Comparison of ENCODE assay signal across 16 mouse cellular contexts in the genomic region with DNA sequence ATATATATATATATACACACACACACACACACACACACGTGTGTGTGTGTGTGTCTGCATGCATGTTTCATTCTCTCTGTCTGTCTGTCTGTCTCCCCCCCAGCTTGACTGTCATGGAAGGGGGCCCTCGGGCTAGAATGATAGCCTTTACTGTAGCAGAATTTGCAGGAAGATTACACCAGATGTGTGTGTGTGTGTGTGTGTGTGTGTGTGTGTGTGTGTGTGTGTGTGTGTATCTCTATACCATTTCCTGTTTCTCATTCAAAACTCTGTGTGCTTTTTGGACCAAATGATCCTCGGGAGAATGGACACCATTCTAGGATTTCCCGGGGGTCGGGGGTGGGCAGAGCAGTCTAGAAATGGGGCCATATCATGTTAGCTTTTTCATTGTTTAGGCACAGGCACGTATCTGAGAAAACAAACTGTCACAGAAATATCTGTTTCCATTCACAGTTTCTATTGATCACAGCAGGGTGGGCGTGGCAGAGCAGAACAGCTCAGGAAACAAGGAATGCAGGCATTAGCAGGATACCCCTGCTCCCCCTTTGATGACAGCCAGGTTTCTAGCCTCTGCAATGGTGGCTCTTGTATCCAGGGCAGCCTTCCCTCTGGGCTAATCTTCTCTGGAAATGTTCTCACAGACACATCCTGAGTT. TPM values are rescaled to one million over a fixed set of nuclear protein-coding genes. Genes with fewer than 3 reads are reported as not detected.
DNase-seq lines count a peak whose midpoint lies in the region; ATAC-seq and TF ChIP-seq lines count a peak whose summit lies in the region.
"Had no signal": no experiment of that assay in that cellular context is flagged by ENCODE, and none has a peak within 500 bp of the region (broad histone marks: within the 10 kb centered on the region; RNA-seq: fewer than 3 reads in every experiment).

No protein-coding gene starts in this region.

- TF ChIP-seq POLR2A in spleen, adult 2 months (IDR thresholded peaks at IDR 0.05; ENCODE audit: low read depth, low read length): no peak
- no peak for TF ChIP-seq POLR2A in brain, embryonic 14.5 days (IDR thresholded peaks at IDR 0.05; ENCODE audit: borderline replicate concordance, extremely low read depth, insufficient read depth, insufficient read length, poor library complexity, severe bottlenecking)

- peaks cover 6% of the 10 kb centered on the region; the same call in 1 of the 2 replicates for H3K4me1 ChIP-seq in heart, postnatal 0 days (ENCODE audit: control insufficient read depth, insufficient read depth)
- H3K4me1 ChIP-seq in spleen, adult 2 months (ENCODE audit: control insufficient read depth, insufficient read depth, insufficient read length): peaks cover 19% of the 10 kb centered on the region
- H3K4me1 ChIP-seq: limb, embryonic 15.5 days; neural tube, embryonic 12.5 days had no signal

- peak overlapping the region; percentile 65 for H3K27ac ChIP-seq in heart, postnatal 0 days (ENCODE audit: low read depth)
- H3K27ac ChIP-seq in spleen, adult 2 months (ENCODE audit: insufficient read depth, low read length): peak overlapping the region; percentile 97
- H3K27ac ChIP-seq: forebrain, embryonic 12.5 days; left cerebral cortex, adult 2 months; limb, embryonic 15.5 days; midbrain, embryonic 12.5 days; neural tube, embryonic 12.5 days had no signal

- no peak for TF ChIP-seq CTCF in heart, postnatal 0 days (IDR thresholded peaks at IDR 0.05; ENCODE audit: low read depth)
- TF ChIP-seq CTCF in spleen, adult 2 months (IDR thresholded peaks at IDR 0.05; ENCODE audit: extremely low read depth, insufficient read depth, insufficient read length, insufficient replicate concordance): no peak
- no peak for TF ChIP-seq CTCF in brain, embryonic 14.5 days (IDR thresholded peaks at IDR 0.05; ENCODE audit: borderline replicate concordance, extremely low read depth, insufficient read depth, insufficient read length)

- H3K27me3 ChIP-seq in heart, postnatal 0 days (ENCODE audit: control insufficient read depth, insufficient read depth, low read length): no peaks in the 10 kb centered on the region
- no peaks in the 10 kb centered on the region for H3K27me3 ChIP-seq in spleen, adult 2 months (ENCODE audit: control insufficient read depth, insufficient read depth, low read length)
- H3K27me3 ChIP-seq: forebrain, embryonic 12.5 days; limb, embryonic 15.5 days; midbrain, embryonic 12.5 days; neural tube, embryonic 12.5 days had no signal

- no peak for DNase-seq in heart, postnatal 0 days (ENCODE audit: low spot score)
- no peak for DNase-seq in heart, postnatal 14 days
- no peak for DNase-seq in spleen, adult 2 months (ENCODE audit: low read depth in 1 of 2, low spot score in 2 of 2)
- no peak for DNase-seq in spleen, adult 18-20 months
- DNase-seq in brain, embryonic 14.5 days (ENCODE audit: low read depth): peak; percentile 35
- DNase-seq in thymus, postnatal 14 days: peak; percentile 38
- DNase-seq in cerebellum, adult 11 months: no peak
- DNase-seq in spleen, postnatal 4 days (ENCODE audit: low spot score in 2 of 2): no peak
- DNase-seq: cerebellum, adult 9-10 months; gastrocnemius, postnatal 10 days had no signal

- ATAC-seq in heart, postnatal 0 days (ENCODE audit: insufficient read depth, low read depth): no peak

- WGBS in heart, postnatal 0 days: 45% methylated on average over 7 of the region's 7 CpGs
- 27% methylated on average over 7 of the region's 7 CpGs for WGBS in spleen, adult 2 months

- TF ChIP-seq EP300 in heart, postnatal 0 days (IDR thresholded peaks at IDR 0.05; ENCODE audit: low read depth): no peak

- no peak overlapping the region for H3K4me2 ChIP-seq in heart, postnatal 0 days (ENCODE audit: low read depth, low read length)
- H3K4me2 ChIP-seq: forebrain, embryonic 12.5 days; limb, embryonic 15.5 days; midbrain, embryonic 12.5 days; neural tube, embryonic 12.5 days had no signal

- no peaks in the 10 kb centered on the region for H3K36me3 ChIP-seq in heart, postnatal 0 days (replicated peaks; ENCODE audit: control insufficient read depth, insufficient read depth, low read length)
- no peaks in the 10 kb centered on the region for H3K36me3 ChIP-seq in spleen, adult 2 months (ENCODE audit: control insufficient read depth, insufficient read depth, low read length)
- H3K36me3 ChIP-seq: forebrain, embryonic 12.5 days; G1E; limb, embryonic 15.5 days; midbrain, embryonic 12.5 days; neural tube, embryonic 12.5 days had no signal

- H3K9me3 ChIP-seq in heart, postnatal 0 days (replicated peaks; ENCODE audit: control insufficient read depth, low read length): no peaks in the 10 kb centered on the region
- H3K9me3 ChIP-seq: forebrain, embryonic 12.5 days; limb, embryonic 15.5 days; midbrain, embryonic 12.5 days; neural tube, embryonic 12.5 days had no signal

- no peak overlapping the region for H3K9ac ChIP-seq in heart, postnatal 0 days (replicated peaks; ENCODE audit: low read depth, low read length)
- H3K9ac ChIP-seq: forebrain, embryonic 12.5 days; limb, embryonic 15.5 days; midbrain, embryonic 12.5 days; neural tube, embryonic 12.5 days had no signal

- intact Hi-C loops in heart, postnatal 14 days (cut with DNase I): no loop called here

- no peak overlapping the region for H3K4me3 ChIP-seq in heart, postnatal 0 days (ENCODE audit: low read depth, low read length)
- H3K4me3 ChIP-seq in spleen, adult 2 months (ENCODE audit: extremely low read depth, insufficient read depth, insufficient read length): no peak overlapping the region
- H3K4me3 ChIP-seq: forebrain, embryonic 12.5 days; left cerebral cortex, adult 2 months; limb, embryonic 15.5 days; midbrain, embryonic 12.5 days; neural tube, embryonic 12.5 days had no signal

RNA-seq across cellular contexts. Expression of gene Dgkd, which starts 24.0 kb away (rescaled TPM):
- total RNA-seq in heart, postnatal 0 days (2014; rRNA removed; ENCODE audit: low replicate concordance): 37.3 and 40.5 TPM in 2 replicates
- polyA plus RNA-seq in heart, postnatal 0 days (2015; fragmentation: Nextera tagmentation; extraction: Ambion mirVana): 12.4 and 14.1 TPM in 2 replicates
- 10 to 100 TPM; 56.9 to 63.9 TPM for total RNA-seq in heart, postnatal 14 days (2021)
- polyA plus RNA-seq in spleen, adult 2 months (2012; rRNA removed): 62.4 and 69.4 TPM in 2 replicates
- polyA plus RNA-seq in brain, embryonic 14.5 days (2012; rRNA removed): 52.9 and 54.6 TPM in 2 replicates

RNA-seq across cellular contexts. Expression of gene Sag, which starts 25.6 kb away (rescaled TPM):
- total RNA-seq in heart, postnatal 0 days (2014; rRNA removed; ENCODE audit: low replicate concordance): 0.11 TPM in 1 of 2 replicates, not detected in the other
- polyA plus RNA-seq in heart, postnatal 0 days (2015; fragmentation: Nextera tagmentation; extraction: Ambion mirVana): 0.31 and 0.40 TPM in 2 replicates
- total RNA-seq in heart, postnatal 14 days (2021): under 1 TPM; 0.29 to 0.43 TPM
- polyA plus RNA-seq in spleen, adult 2 months (2012; rRNA removed): 0.22 and 0.57 TPM in 2 replicates
- polyA plus RNA-seq in brain, embryonic 14.5 days (2012; rRNA removed): 0.83 and 0.90 TPM in 2 replicates
- polyA plus RNA-seq: G1E had no signal

Comparison
In these comparisons a context has a peak if more than half of its experiments do, and no peak if none do; other contexts are left out.
1. DNase-seq: peak in brain, embryonic 14.5 days (single experiment) and thymus, postnatal 14 days (single experiment); none in heart, postnatal 0 days (single experiment), heart, postnatal 14 days (0 of 2), spleen, adult 2 months (0 of 2), spleen, adult 18-20 months (0 of 2), cerebellum, adult 11 months (single experiment) and spleen, postnatal 4 days (0 of 2).